Mouse (Mus musculus): ENCODE results near the gene Tnfrsf8. TPM values are rescaled to one million over a fixed set of nuclear protein-coding genes. Genes with fewer than 3 reads are reported as not detected.
A peak's percentile ranks its signal among the peaks of the same experiment; 100 is the strongest.

Tnfrsf8 gene
- polyA plus RNA-seq, 1 experiment = 0.94 TPM

DNA sequence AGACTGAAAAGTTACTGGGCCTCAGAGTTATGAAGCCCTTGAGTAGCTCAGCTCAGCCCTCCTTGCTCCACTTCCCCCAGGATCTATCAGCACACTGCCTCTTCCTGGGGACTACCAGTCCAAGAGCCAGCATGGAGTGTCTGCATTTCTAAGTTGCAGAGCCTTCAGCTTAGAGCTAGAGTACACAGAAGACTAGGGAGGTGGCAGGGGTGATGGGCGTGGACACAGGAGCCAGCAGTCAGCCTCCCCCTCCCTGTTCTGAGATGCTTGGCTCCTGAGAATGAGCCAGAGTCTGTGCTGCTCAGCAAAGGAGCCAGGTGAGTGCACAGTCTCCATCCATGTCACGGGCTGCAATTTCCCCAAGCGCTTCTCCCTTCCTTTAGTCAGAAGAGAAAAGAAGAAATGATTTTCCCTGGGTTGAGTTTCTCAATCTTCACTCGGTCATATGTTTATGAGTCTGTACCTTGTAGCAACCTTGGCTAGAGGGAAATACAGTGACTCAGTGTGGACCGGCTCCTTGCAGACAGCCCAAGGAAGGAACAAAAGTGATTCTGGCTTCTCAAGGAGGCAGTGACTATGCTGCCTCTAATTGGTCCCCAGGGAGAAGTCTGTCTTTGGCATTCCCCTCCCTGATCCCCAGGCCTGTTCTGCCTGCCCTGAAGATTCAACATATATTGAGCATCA lies 57.1 kb downstream of the Tnfrsf8 start:
- TF ChIP-seq POLR2A (IDR thresholded peaks at IDR 0.05; ENCODE audit: extremely low read depth, insufficient read depth, low read length) (no peak), CTCF (IDR thresholded peaks at IDR 0.05; ENCODE audit: extremely low read depth, insufficient read depth, low read length) (no peak)
- Histone ChIP-seq H3K4me3 (ENCODE audit: insufficient read depth, low read length) (no peak overlapping the region), H3K4me1 (ENCODE audit: control insufficient read depth, insufficient read depth, low read length) (no peaks in the 10 kb centered on the region), H3K27ac (ENCODE audit: insufficient read depth, low read length) (no peak overlapping the region)

DNA sequence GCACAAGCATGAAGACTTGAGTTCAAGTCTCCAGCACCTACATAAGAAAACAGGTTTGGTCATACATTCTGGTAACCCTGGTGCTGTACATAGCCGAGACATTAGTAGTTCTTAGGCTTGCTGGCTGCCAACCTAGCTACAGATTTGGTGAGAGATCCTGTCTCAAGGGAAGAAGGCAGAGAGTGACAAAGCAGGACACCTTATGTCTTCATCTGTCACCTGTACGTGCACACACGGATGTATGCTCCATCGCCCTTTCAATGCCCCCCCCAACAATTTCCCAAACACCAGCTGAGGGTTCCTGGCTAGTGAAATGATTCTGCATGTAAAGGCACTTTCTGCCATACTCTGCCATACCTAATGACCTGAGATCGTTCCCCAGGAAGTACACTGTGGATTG lies 58.8 kb downstream of the Tnfrsf8 start:
- TF ChIP-seq CTCF (IDR thresholded peaks at IDR 0.05; ENCODE audit: extremely low read depth, insufficient read depth, low read length) = no peak
- H3K27ac ChIP-seq (ENCODE audit: insufficient read depth, low read length) = no peak overlapping the region
- H3K4me1 ChIP-seq (ENCODE audit: control insufficient read depth, insufficient read depth, low read length) = no peaks in the 10 kb centered on the region
- no peak overlapping the region for H3K4me3 ChIP-seq (ENCODE audit: insufficient read depth, low read length)

DNA sequence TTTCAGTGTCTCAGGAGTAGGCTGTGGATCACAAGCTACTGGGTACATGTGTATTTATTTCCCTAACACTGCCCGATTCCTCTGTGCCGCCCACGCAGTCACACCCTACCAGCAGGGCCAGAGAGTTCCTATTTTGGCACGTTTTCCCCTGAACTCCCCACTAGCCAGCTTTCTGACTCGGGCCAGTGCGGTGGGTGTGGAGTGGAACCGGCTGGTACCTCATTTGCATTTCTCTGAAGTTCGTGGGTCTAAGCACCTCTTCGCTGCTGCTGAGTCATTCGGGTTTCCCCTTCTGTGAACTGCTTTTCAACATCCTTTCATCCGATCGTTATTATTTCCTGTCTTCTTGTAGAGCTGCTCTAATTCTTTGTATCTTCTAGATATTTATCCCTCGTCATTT lies 60.5 kb downstream of the Tnfrsf8 start:
- Histone ChIP-seq H3K4me1 (ENCODE audit: control insufficient read depth, insufficient read depth, low read length) (no peaks in the 10 kb centered on the region), H3K27ac (ENCODE audit: insufficient read depth, low read length) (no peak overlapping the region)
- TF ChIP-seq POLR2A (IDR thresholded peaks at IDR 0.05; ENCODE audit: extremely low read depth, insufficient read depth, low read length) (no peak), CTCF (IDR thresholded peaks at IDR 0.05; ENCODE audit: extremely low read depth, insufficient read depth, low read length) (no peak)

DNA sequence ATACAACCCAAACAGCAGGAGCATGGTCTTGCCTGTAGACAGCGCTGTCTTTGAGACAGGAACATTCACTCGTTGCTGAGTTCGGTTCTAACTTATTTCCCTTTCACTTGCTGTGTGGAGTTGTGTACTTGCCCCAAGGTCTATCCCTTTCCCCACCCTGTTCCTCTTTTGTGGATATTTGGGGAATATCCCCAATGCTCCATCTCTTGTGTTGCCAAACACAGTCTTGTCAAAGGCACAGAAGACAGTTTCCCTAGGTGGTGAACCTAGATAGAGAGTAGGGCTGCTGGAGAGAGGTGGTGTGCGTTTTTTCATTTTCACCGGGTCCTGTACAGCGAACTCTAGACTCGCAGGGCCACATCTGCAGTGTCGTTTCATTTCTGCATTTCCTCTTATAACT lies 62.4 kb downstream of the Tnfrsf8 start:
- H3K4me1 ChIP-seq (ENCODE audit: control insufficient read depth, insufficient read depth, low read length) = no peaks in the 10 kb centered on the region
- no peak overlapping the region for H3K4me3 ChIP-seq (ENCODE audit: insufficient read depth, low read length)
- no peak for TF ChIP-seq CTCF (IDR thresholded peaks at IDR 0.05; ENCODE audit: extremely low read depth, insufficient read depth, low read length)
- no peak for TF ChIP-seq POLR2A (IDR thresholded peaks at IDR 0.05; ENCODE audit: extremely low read depth, insufficient read depth, low read length)
- H3K27ac ChIP-seq (ENCODE audit: insufficient read depth, low read length) = no peak overlapping the region

More for the DNA sequence above, 60.5 kb downstream of the Tnfrsf8 start:
- no peak overlapping the region for H3K4me3 ChIP-seq (ENCODE audit: insufficient read depth, low read length)

DNA sequence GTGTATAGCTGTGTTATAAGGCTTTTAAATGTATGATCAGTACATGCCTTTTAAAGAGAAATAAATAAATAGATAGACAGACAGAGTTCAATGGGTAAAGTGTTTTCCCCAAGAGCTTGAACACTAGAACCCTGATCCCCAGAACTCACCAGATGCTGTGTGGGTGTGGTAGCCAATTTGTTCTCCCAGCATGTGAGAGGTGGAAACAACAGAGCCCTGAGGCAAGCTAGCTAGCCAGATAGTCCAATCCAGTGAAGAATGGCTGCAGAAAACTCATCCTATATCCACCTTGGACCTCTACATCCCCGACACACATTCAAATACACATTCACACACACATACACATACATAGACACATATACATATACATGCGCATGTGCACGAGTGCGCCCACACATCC lies 63.4 kb downstream of the Tnfrsf8 start:
- no peak for TF ChIP-seq POLR2A (IDR thresholded peaks at IDR 0.05; ENCODE audit: extremely low read depth, insufficient read depth, low read length)
- TF ChIP-seq CTCF (IDR thresholded peaks at IDR 0.05; ENCODE audit: extremely low read depth, insufficient read depth, low read length) = no peak
- Histone ChIP-seq H3K4me1 (ENCODE audit: control insufficient read depth, insufficient read depth, low read length) (no peaks in the 10 kb centered on the region), H3K27ac (ENCODE audit: insufficient read depth, low read length) (no peak overlapping the region), H3K4me3 (ENCODE audit: insufficient read depth, low read length) (no peak overlapping the region)

DNA sequence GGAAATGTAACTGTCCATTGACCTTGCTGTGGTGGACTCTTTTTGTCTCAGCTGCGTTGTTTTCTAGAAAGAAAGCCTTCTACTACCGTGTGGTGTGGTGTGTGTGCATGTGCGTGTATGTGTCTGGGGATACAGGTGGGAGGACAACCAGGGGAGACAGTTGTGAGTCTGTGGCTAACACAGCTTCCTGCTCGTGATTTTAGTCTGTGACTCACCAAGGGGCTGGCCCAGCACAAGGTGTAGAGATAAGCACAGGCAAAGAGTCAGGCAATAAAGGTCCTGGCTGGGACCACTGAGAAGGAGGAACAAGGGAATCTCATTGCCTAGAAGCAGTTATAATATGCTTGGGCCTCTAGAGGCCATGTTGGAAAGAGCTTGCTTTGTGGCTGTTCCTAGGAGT lies 65.0 kb downstream of the Tnfrsf8 start:
- TF ChIP-seq POLR2A (IDR thresholded peaks at IDR 0.05; ENCODE audit: extremely low read depth, insufficient read depth, low read length) (no peak), CTCF (IDR thresholded peaks at IDR 0.05; ENCODE audit: extremely low read depth, insufficient read depth, low read length) (no peak)

DNA sequence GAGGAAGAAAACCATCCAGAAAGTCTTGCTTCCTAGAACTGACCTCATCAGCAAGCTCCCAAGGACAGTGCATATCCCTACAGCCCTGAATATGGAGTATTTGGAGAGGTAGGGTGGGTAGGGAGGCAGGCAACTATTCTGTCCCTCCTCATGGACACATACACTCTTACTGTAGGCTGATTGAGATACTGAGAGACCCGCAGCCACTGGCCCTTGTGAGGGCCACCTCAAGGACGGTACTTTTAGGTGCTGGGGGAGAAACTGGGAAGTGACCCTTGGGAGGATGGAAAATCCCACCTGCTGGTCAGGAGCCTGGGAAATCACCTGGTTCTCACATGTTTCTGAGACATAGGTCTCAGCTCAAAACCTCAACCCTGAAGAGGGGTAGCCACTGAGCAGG lies 67.4 kb downstream of the Tnfrsf8 start:
- H3K27ac ChIP-seq (ENCODE audit: insufficient read depth, low read length) = no peak overlapping the region
- no peak for TF ChIP-seq CTCF (IDR thresholded peaks at IDR 0.05; ENCODE audit: extremely low read depth, insufficient read depth, low read length)
- TF ChIP-seq POLR2A (IDR thresholded peaks at IDR 0.05; ENCODE audit: extremely low read depth, insufficient read depth, low read length) = no peak
- no peaks in the 10 kb centered on the region for H3K4me1 ChIP-seq (ENCODE audit: control insufficient read depth, insufficient read depth, low read length)
- no peak overlapping the region for H3K4me3 ChIP-seq (ENCODE audit: insufficient read depth, low read length)

More for the DNA sequence above, 65.0 kb downstream of the Tnfrsf8 start:
- no peaks in the 10 kb centered on the region for H3K4me1 ChIP-seq (ENCODE audit: control insufficient read depth, insufficient read depth, low read length)
- H3K27ac ChIP-seq (ENCODE audit: insufficient read depth, low read length) = no peak overlapping the region
- H3K4me3 ChIP-seq (ENCODE audit: insufficient read depth, low read length) = no peak overlapping the region

DNA sequence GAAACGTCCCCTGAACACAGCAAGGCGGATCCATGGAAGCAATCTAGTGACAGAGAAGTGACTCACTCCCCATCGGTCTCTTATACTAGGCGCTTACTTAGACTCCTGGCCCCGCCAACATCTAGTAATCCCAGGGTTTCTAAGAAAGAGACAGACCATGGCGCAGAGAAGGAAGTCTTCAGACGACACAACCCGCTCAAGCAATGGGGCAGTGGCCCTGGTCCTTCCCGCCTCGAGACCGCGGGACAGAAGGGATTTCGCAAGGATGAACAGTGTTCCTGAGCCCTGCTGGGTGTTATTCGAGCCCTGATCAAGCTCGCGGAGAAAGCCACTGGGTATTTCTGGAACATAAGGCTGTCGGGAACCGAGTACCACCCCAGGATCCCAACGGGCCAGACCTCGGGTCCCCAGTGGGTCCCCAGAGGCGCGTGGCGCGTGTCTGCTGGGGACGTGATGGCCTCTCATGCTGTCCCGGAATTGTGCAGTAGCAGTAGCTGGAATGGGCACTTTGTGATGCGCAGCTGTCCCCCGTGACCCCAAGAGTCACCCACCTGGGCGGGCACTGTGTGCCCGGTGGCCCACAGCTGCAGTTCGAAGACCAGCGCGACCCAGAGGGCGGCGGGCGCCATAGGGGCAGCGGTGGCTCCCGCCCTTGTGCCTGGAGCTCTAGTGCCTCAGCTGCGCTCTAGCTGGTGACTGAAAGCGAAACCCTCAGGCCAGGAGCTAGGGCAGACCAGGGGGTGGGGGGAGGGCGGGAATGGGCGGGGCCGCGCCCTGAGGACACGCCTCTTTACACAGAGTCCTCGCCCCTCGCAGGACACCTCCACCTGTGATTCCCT lies 68.6 kb downstream of the Tnfrsf8 start, which contains the start of gene Tnfrsf1b:
Gene Tnfrsf1b, minus strand, starts transcription at position 698 of the 839 bp plus-strand sequence.
- peak within 1 kb of the TSS; percentile 48 for H3K4me3 ChIP-seq (ENCODE audit: insufficient read depth, low read length)
- 0 out of 2 replicates have a peak within 1 kb of the TSS, but pooled peaks have one; percentile 29 for H3K27ac ChIP-seq (ENCODE audit: insufficient read depth, low read length)
- TF ChIP-seq CTCF (IDR thresholded peaks at IDR 0.05; ENCODE audit: extremely low read depth, insufficient read depth, low read length) (no peak), POLR2A (IDR thresholded peaks at IDR 0.05; ENCODE audit: extremely low read depth, insufficient read depth, low read length) (peak; percentile 35; the same call in 1 of the 2 replicates)
- H3K4me1 ChIP-seq (ENCODE audit: control insufficient read depth, insufficient read depth, low read length) = no peaks in the 10 kb centered on the region

DNA sequence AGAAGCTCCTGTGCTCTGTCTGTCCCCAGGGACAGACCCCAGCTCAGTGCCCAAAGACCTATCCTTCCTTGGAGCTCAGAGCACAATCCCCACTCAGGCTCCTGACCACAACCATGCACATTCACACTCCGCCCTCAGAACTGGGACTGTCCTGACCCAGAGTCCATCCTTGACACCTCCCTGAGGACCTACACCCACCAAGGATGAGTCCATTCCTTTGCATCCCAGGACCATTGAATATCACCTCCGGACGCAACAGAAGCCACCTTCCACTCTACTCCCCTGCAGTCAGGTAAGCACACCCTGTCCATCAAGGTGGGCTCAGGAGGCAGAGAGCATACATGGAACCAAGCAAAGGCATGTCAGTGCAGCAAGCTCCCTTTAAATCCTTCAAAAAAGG lies 69.4 kb downstream of the Tnfrsf8 start:
- no peak overlapping the region for H3K27ac ChIP-seq (ENCODE audit: insufficient read depth, low read length)
- TF ChIP-seq CTCF (IDR thresholded peaks at IDR 0.05; ENCODE audit: extremely low read depth, insufficient read depth, low read length) = no peak
- no peak for TF ChIP-seq POLR2A (IDR thresholded peaks at IDR 0.05; ENCODE audit: extremely low read depth, insufficient read depth, low read length)
- H3K4me3 ChIP-seq (ENCODE audit: insufficient read depth, low read length) = no peak overlapping the region
- no peaks in the 10 kb centered on the region for H3K4me1 ChIP-seq (ENCODE audit: control insufficient read depth, insufficient read depth, low read length)

DNA sequence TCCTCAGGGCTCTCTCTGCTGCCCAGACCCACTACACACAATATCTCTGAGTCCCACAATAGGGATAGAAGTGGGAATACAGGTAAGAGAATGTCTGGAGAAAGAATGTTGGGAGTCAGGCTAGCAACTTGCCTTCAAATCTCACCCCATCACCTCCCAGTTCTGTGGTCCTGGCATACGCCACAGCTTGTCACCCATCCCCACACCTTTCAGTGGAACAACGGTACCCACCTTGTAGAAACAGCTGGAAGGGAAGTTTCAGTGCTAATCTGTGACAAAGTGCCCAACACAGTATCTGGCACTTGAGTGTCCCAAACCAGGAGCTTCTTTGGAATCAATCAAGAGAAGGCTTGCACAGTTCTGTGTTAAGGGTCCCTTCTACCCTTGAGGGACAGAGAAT lies 70.3 kb downstream of the Tnfrsf8 start:
- Histone ChIP-seq H3K27ac (ENCODE audit: insufficient read depth, low read length) (no peak overlapping the region), H3K4me3 (ENCODE audit: insufficient read depth, low read length) (no peak overlapping the region), H3K4me1 (ENCODE audit: control insufficient read depth, insufficient read depth, low read length) (no peaks in the 10 kb centered on the region)
- no peak for TF ChIP-seq CTCF (IDR thresholded peaks at IDR 0.05; ENCODE audit: extremely low read depth, insufficient read depth, low read length)
- TF ChIP-seq POLR2A (IDR thresholded peaks at IDR 0.05; ENCODE audit: extremely low read depth, insufficient read depth, low read length) = no peak

Measured in cortical plate, adult 2 months (tissue).